Mouse (Mus musculus) embryonic fibroblast, embryonic 13.5 days (primary cell): Measurements from ENCODE around the gene Ank2.

Experiments used
- CTCF ChIP-seq: IDR thresholded peaks from 2 replicates; pipeline ENCODE4 v1.5.1; 2011; ENCODE audit warnings: mild to moderate bottlenecking, control low read depth, low read length, moderate library complexity, borderline replicate concordance; ENCODE audit not compliant: insufficient read depth
- POLR2A ChIP-seq: IDR thresholded peaks from 2 replicates; pipeline ENCODE4 v1.6.1; 2011; ENCODE audit warnings: low read depth, mild to moderate bottlenecking, control low read depth, low read length, moderate library complexity

DNA sequence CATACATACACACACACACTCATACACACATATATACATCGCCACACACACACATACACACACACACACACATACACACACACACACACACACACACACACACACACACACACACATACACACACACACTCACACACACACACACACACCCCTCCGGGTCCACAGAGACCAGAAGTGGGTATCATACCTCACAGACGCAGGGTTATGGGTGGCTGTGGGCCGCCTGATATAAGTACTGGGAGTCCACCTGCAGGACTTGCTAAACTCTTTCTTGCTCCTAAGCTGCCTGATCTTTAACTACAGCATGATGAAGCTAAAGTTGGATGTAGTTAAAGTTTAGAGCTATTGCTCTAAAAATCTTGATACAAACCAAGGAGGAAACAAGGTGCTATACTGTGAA is 30.7 kb upstream of the Ank2 start:
- TF ChIP-seq CTCF (no peak), POLR2A (no peak)
